Mouse (Mus musculus): Measurements from ENCODE around the gene Aff1.
A peak's percentile ranks its signal among the peaks of the same experiment; 100 is the strongest.

The Aff1 gene

DNA sequence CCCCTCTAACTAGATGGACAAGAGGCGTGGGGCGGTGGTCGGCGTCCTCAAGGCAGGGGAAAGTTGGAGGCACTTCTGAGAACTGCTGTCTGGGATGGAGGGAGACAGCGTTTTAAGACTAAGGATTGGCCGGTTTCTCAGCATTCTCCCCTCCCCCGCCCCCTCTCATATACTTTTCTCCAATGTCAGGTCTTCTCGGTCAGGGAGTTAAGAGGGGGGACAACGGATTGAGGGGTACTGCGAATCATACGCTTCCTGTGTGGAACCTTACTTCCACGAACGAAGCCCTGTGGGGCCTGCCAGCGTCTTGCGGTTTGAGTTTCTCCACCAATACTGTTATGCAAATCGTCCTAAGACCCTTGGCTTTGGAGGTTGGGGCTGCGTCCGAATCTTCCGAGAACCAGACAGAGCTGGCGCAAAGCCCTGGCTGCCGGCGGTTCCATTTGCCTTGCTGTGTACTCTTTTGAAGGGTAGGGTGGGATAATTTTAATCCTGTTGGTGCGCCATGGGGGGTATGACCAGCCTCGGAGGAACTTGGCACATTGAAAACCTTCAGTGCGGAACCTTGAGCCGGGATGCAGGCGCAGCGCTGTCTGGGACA is 967 bp downstream of the Aff1 start:
- no peak for DNase-seq (ENCODE audit: low spot score in 2 of 2)

DNA sequence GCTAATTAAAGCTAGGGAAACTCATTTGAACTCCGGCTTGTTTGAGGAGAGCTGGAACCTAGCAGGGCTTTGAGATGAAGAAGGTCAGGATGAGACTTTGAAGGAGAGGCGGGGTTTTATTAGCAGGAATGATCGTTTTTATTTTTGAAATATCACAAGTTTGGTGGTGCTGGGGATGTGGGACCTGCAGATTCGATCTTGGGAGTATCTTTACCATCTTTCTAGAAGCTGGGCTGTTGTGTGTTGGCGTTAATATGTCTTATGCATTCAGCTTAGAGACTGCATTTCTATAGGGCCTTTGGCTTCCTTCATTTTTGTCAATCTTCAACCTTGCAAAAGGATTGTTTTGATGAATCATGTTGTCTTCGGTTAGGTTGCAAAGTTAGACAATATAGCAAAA is 1.9 kb downstream of the Aff1 start:
- DNase-seq (ENCODE audit: low spot score in 2 of 2): no peak

DNA sequence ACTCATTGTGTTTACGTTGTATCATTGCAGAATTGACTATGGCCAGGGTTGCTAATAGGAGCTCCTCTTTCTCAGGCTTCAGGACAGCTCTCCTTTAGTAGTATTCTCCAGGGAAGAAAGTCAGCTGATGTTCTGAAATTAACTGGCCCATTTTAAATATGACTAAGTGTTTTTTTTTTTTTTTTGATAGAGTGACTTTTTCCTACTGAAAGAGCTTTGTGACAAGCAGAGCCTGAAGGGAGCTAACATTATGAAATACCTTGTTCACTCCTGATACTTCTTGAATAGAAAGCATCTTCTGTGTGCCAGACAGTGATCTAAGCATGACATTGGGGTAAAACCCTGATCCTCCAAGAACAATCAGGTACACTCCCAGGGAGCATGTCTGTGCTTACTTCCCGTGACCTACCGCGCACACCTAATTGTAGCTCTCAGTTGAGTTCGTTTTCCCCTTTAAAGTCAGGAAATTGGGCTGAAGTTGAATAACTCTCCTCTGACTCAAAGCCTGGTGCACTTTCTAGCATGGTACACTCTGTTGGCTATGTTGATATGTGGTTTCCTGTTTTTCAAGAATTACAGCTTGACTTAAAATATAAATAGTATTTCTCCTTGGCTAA is 5.8 kb downstream of the Aff1 start:
- no peak for DNase-seq (ENCODE audit: low spot score in 2 of 2)

DNA sequence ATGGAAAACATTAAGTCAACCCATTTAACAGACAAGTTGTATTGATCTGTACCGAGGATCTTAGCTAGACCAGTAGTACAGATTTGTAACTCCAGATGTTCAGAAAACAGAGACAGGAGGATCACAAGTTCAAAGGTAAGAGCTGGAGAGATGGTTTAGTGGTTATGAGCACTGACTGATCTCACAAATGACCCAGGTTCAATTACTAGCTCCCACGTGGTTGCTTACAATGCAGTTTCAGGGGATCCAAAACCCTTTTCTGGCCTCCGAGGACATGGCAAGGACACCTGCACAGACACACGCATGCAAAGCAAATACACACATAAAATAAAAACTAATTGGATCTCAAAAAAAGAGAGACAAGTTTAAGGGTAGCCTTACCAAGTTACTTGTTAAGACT is 6.4 kb downstream of the Aff1 start:
- DNase-seq (ENCODE audit: low spot score in 2 of 2): no peak

GRCm38 (mm10) chr5:103699537-103699936 is 7.4 kb downstream of the Aff1 start:
- peak in 1 of 2 experiments; percentile 17 for DNase-seq (ENCODE audit: low spot score in 2 of 2)

DNA sequence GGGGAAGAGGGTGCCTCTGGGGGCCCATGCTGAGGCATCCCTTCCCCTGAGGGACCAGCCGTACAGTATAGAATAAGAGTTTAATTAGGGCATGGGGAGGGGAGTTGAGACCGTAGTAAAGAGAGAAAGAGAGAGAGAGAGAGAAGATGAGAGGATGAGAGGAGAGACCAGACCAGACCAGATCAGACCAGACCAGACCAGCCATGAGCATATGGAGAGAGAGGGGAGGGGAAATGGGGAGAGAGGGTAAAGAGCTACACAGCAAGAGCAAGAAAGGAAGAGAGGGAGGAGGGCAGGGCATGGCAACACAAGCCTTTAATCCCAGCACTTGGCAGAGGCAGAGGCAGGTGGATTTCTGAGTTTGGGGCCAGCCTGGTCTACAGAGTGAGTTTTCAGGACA is 8.5 kb downstream of the Aff1 start:
- DNase-seq (ENCODE audit: low spot score in 2 of 2): no peak

DNA sequence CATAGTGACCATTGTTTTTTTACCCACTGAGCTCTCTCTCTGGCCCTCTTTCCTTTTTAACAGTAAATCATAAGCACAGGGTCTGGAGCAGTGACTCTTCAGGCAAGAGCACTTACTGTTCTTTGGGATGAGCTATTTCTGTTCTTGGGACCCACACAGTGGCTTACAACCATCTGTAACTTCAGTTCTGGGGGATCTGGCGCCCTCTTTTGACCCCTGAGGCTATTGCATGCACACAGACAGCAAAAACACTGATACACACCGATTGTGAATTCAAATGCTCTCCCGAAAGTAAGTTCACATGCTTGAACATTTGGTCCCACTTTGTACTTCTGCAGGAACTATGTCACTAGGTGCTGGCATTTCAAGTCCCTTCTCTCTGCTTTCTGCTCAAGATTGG is 9.3 kb downstream of the Aff1 start:
- DNase-seq (ENCODE audit: low spot score in 2 of 2): no peak

- no peak for DNase-seq (ENCODE audit: low spot score in 2 of 2)
Observed at GRCm38 (mm10) chr5:103702527-103702926, 10.4 kb downstream of the Aff1 start.

- no peak for DNase-seq (ENCODE audit: low spot score in 2 of 2)
Observed at GRCm38 (mm10) chr5:103705331-103705730, 13.2 kb downstream of the Aff1 start.

DNA sequence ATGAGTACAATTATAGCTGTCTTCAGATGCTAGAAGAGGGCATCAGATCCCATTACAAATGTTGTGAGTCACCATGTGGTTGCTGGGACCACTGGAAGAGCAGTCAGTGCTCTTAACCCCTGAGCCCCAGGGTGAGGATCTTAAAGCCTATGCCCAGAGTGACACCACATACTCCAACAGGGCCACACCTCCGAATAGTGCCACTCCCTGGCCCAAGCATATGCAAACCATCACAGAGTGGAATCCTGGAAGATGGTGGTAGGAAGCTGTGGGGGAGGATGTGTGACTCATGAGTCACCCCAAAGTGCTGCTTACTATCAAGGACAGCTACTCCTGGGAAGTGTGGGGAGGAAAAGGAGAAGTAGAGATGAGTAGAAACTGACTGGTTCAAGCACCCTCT is 13.7 kb downstream of the Aff1 start:
- peak; percentile 30 to 42 for DNase-seq (ENCODE audit: low spot score in 2 of 2)

DNA sequence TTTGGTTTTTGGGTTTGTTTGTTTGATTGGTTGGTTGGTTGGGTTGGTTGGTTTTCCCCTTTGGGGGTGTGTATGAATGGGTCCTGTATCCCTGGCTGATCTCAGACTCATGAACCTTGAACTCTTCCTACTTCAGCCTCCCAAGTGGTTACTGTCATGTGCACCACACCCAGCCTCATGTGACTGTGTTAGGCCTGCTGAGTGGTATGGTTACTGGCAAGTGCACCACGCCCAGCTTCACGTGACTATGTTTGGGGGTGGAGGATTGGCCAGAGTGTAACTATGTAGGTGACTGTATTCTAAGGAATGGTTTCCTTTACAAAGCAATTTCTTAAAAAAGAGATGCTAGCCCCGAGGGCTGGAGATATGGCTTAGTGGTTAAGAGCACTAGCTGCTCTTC is 16.9 kb downstream of the Aff1 start:
- DNase-seq (ENCODE audit: low spot score in 2 of 2): no peak

- DNase-seq (ENCODE audit: low spot score in 2 of 2): peak; percentile 5 to 33
Observed at GRCm38 (mm10) chr5:103711886-103712285, 19.7 kb downstream of the Aff1 start.

DNA sequence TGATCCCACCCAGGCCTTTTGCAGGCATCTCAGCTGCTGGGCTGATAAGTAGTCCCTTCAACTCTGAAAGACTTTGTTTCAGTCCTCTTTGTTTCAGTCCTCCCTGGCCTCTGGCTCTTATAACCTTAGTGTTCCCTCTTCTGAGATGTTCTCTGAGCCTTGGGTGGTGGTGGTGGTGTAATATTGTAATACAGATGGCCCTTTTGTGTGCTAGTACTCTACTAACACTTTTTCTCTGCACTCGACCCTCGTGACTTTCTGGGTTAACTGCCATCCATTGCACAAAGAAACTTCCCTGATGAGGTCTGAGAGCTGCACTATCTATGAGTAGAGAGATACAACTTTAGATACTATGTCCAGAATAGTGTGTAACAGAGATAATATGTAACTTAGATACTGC is 21.2 kb downstream of the Aff1 start:
- no peak for DNase-seq (ENCODE audit: low spot score in 2 of 2)

GRCm38 (mm10) chr5:103714943-103715342 is 22.8 kb downstream of the Aff1 start:
- DNase-seq (ENCODE audit: low spot score in 2 of 2): no peak

GRCm38 (mm10) chr5:103716824-103717342 is 24.7 kb downstream of the Aff1 start:
- no peak for DNase-seq (ENCODE audit: low spot score in 2 of 2)

DNA sequence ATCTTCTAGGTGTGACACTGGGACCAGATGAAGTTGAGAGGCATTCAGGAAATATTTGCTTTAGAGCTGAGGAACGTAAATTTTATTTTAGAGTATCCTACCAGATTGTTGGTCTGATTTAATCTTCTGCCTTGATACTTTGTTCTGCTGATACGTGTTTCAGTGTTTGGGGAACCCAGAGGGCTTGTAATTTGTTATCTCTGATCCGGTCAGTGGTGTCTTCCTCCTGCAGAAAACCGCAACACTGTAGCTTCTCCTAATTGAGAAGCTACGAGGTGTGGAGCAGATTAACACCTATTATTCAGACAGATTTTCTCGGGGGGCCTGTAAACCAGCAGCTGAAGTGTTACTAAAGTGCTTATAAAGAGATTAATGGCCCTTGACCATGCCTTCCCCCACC is 27.0 kb downstream of the Aff1 start:
- DNase-seq (ENCODE audit: low spot score in 2 of 2): no peak

- no peak for DNase-seq (ENCODE audit: low spot score in 2 of 2)
Observed at GRCm38 (mm10) chr5:103719851-103720250, 27.7 kb downstream of the Aff1 start.

DNA sequence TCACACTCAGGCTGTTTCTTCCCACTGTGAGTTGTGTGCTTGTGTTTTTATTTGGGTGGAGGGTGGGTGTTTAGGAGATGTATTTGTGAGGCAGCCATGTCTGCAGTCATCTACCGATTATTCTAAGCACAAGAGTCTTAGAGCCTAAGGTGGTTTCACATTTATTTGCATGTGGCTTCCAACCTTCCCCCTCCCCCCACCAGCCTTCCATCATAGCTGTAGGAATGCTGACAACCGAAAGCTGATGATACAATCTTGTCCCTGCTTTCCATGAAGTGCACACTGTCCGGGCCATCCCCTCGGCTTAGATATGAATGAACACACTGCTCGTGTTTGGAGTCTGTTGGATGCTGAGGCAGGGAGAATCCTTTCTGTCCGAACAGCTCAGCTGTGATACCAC is 28.8 kb downstream of the Aff1 start:
- no peak for DNase-seq (ENCODE audit: low spot score in 2 of 2)

- no peak for DNase-seq (ENCODE audit: low spot score in 2 of 2)
Observed at GRCm38 (mm10) chr5:103721490-103721889, 29.3 kb downstream of the Aff1 start.

DNA sequence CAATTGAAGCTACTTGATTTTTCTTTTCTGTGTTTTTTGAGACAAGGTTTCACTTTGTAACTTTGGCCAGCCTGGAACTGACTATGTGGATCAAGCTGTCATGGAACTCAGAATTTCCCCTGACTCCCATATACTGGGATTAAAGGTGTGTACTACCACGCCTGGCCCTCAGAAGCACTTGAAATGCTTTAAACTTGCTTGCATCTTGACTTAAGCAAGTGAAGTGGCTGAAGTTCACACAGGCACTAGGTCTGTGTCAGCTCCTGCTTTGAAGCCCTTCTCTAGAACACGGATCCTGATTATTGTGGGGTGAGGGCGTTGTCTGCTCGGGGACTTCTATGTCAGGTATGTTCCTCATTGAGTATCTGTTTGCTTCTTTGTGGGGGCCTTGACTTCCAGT is 30.5 kb downstream of the Aff1 start:
- DNase-seq (ENCODE audit: low spot score in 2 of 2): no peak

- DNase-seq (ENCODE audit: low spot score in 2 of 2): no peak
Observed at GRCm38 (mm10) chr5:103724384-103724783, 32.2 kb downstream of the Aff1 start.

DNA sequence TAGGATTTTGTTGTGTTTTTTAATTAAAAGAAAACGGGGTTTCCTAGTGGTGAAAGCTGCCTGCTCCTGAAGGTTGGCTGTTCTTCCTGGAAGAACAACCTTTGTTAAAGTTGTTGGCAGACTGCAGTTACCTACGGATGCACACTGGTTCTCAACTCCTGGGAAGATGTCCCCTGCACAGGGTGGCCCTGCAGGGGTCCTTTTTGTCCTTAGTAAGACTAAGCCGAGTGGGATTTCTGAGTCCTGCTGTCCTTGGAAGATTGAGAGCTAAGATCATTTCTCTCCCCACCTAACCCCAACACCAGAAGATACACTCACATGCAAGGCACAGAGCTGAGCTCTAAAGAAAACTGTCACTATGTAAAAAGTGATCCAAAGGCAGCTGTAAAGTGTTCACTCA is 32.6 kb downstream of the Aff1 start:
- no peak for DNase-seq (ENCODE audit: low spot score in 2 of 2)

DNA sequence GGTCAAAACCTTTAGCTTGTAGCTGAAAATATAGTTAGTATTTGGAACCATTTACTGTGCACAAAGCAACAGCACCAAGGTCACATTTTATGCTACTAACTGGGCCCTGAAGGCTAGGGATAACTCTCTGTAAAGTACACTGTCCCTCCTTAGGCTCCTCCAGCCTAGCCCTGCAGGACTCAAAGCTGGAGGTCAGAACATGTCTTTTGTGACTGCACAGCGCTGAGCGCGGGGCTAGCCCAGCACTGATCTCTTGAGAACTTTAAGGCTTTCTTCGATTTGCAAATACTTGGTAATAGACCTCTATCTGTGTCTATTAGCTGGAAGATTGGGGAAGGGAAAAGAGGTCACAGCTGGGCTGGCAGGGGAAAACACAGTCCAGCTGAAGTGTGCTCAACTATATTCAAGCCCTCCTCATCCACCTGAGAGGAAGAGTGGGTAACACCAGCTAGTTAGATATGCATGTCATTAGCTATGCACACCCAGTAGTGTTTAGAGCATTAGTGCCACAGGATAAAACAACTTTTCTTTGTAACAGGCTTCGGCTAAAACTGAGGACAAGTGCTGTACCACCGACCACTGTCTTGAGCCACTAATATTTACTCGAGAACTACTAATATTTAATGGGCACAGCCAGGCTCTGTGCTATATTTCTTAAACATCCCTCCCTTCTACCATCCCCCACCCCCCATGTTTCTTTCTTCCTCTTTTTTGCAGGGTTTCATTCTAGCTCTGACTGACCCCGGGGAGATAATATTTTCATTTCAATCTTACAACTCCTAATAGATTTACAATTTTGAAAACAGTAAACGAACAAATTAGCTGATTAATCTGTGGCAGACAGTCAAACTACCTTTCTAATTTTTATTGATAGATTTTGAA is 33.3 kb downstream of the Aff1 start:
- DNase-seq (ENCODE audit: low spot score in 2 of 2): no peak
